Mouse (Mus musculus) lung, postnatal 0 days (tissue): ENCODE data around the gene Akap8. TPM values are rescaled to one million over a fixed set of nuclear protein-coding genes. Genes with fewer than 3 reads are reported as not detected.

Experiments used
- ATAC-seq: fragments of 200-750 bp; cut with Nextera tagmentation; 2 replicates; pipeline ENCODE4 v1.8.0; 2017; ENCODE audit warnings: moderate library complexity
- DNase-seq: peaks from one replicate; pipeline ENCODE4 v3.0.0-alpha.2; 2016; ENCODE audit warnings: low spot score
- H3K27ac ChIP-seq: fragments of 300-500 bp; sonication (generic); 2 replicates; pipeline ENCODE4 v1.5.1; 2014; ENCODE audit warnings: antibody characterized with exemption, mild to moderate bottlenecking, low read length, mixed read lengths
- H3K27me3 ChIP-seq: fragments of 300-500 bp; sonication (generic); replicated peaks from 2 replicates; pipeline ENCODE4 v1.6.1; 2014; ENCODE audit warnings: low read length, mixed read lengths; ENCODE audit not compliant: insufficient read depth
- H3K36me3 ChIP-seq: fragments of 300-500 bp; sonication (generic); 2 replicates; pipeline ENCODE4 v1.6.1; 2014; ENCODE audit warnings: low read length, mixed read lengths; ENCODE audit not compliant: insufficient read depth
- H3K4me1 ChIP-seq: fragments of 300-500 bp; sonication (generic); 2 replicates; pipeline ENCODE4 v1.6.1; 2014; ENCODE audit warnings: antibody characterized with exemption, low read depth, low read length, mixed read lengths; ENCODE audit not compliant: insufficient read depth
- H3K4me2 ChIP-seq: fragments of 300-500 bp; sonication (generic); replicated peaks from 2 replicates; pipeline ENCODE4 v1.6.1; 2014; ENCODE audit warnings: low read depth, mild to moderate bottlenecking, low read length, moderate library complexity, mixed read lengths
- H3K4me3 ChIP-seq: fragments of 300-500 bp; sonication (generic); 2 replicates; pipeline ENCODE4 v1.5.1; 2014; ENCODE audit warnings: low read depth, low read length
- H3K9ac ChIP-seq: fragments of 300-500 bp; sonication (generic); replicated peaks from 2 replicates; pipeline ENCODE4 v1.6.1; 2014; ENCODE audit warnings: low read depth, mild to moderate bottlenecking
- H3K9me3 ChIP-seq: fragments of 300-500 bp; sonication (generic); 2 replicates; pipeline ENCODE4 v1.6.1; 2016; ENCODE audit warnings: low read length, mixed read lengths
- CTCF ChIP-seq: IDR thresholded peaks from 2 replicates; pipeline ENCODE4 v1.5.1; 2016; ENCODE audit warnings: antibody characterized with exemption, mild to moderate bottlenecking
- EP300 ChIP-seq: IDR thresholded peaks from 2 replicates; pipeline ENCODE4 v1.6.1; 2016; ENCODE audit warnings: antibody characterized with exemption, mild to moderate bottlenecking, control low read depth
- WGBS: fragments of 180-500 bp; shearing (Covaris S2); extraction: QIAGEN DNeasy Blood & Tissue Kit; methylation state at CpG from one replicate; pipeline ENCODE4 v1.1.7; 2014; 5-methylcytosine and 5-hydroxymethylcytosine counted together
- polyA plus RNA-seq: library from polyadenylated mRNA; unstranded; fragments of >200 nt; fragmentation: Nextera tagmentation; extraction: Ambion mirVana; gene quantifications from 2 replicates; pipeline ENCODE4 v1.2.1, GENCODE M21; 2015

The Akap8 gene
- polyA plus RNA-seq, 1 experiment from 2014 or later: 30.2 TPM

DNA sequence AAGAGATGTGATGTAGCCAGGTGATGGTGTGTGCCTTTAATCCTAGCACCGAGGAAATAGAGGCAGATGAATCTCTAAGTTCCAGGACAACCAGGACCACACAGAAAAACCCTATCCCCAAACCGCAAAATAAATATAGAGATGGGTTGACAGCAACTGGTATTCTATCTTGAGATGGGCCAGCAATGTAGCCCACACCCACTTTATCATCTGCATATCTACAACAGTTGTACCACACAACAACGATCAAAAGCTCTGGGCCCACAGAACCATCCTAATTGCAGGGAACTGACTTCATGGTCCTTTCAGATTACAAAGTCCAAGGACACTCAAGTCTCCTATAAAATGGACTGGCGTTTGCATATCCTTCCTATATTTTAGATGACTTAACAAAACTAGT, 13.1 kb downstream of the Akap8 start:
- no peak overlapping the region for H3K9ac ChIP-seq
- H3K27me3 ChIP-seq: no peaks in the 10 kb centered on the region
- no peaks in the 10 kb centered on the region for H3K9me3 ChIP-seq
- H3K4me2 ChIP-seq: no peak overlapping the region
- DNase-seq: no peak
- TF ChIP-seq EP300 (no peak), CTCF (no peak)
- H3K36me3 ChIP-seq: peaks cover 59% of the 10 kb centered on the region
- ATAC-seq: no peak
- H3K27ac ChIP-seq: no peak overlapping the region
- no peak overlapping the region for H3K4me3 ChIP-seq
- 87% methylated on average over 4 of the region's 4 CpGs for WGBS
- H3K4me1 ChIP-seq: no peaks in the 10 kb centered on the region

DNA sequence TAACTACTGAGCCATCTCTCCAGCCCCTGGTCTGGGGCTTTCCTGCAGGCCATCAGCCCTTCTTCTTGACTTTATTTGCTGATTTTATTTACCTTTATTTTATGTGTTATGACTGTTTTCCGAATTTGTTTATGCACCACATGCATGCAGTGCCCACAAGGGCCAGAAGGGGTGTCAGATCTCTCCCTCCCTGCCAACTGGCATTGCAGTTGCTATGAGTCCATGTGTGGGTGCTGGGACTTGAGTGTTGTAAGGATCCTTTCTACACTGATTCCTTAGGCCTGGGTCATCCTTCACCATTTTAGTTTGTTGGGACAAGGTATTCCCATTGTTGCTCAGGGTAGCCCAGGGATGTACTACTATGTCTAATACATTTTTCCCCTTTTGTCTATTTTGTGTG, 22.9 kb downstream of the Akap8 start:
- no peaks in the 10 kb centered on the region for H3K4me1 ChIP-seq
- H3K27me3 ChIP-seq: no peaks in the 10 kb centered on the region
- no peak overlapping the region for H3K9ac ChIP-seq
- no peaks in the 10 kb centered on the region for H3K9me3 ChIP-seq
- no peak overlapping the region for H3K4me2 ChIP-seq
- ATAC-seq (no peak), DNase-seq (no peak)
- H3K27ac ChIP-seq: no peak overlapping the region
- no peak overlapping the region for H3K4me3 ChIP-seq
- TF ChIP-seq EP300 (no peak), CTCF (peak; percentile 17; the same call in 1 of the 2 replicates)
- H3K36me3 ChIP-seq: no peaks in the 10 kb centered on the region
- 82% methylated on average over 1 of the region's 1 CpGs for WGBS

DNA sequence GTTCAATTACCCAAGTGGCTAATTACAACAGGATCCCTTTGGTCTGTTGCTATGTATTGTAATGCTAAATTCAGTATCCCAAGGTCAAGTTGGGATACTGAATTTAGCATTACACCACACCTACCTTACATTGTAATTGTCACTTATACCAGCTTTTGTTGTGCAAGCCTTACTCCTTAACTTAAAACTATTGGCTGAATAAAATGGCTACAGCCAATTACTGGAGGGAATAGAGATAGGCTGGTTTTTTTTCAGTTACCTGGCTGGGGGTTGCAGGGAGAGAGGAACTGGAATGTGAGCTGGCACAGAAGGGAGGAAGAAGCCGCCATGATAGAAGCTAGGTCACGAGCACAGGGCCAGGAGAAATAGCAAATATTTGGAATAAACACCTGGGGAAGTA, 25.1 kb downstream of the Akap8 start:
- WGBS: 56% methylated on average over 2 of the region's 2 CpGs
- Histone ChIP-seq H3K4me1 (no peaks in the 10 kb centered on the region), H3K36me3 (no peaks in the 10 kb centered on the region), H3K27ac (no peak overlapping the region), H3K4me3 (no peak overlapping the region), H3K4me2 (no peak overlapping the region), H3K9me3 (no peaks in the 10 kb centered on the region), H3K9ac (no peak overlapping the region), H3K27me3 (no peaks in the 10 kb centered on the region)
- DNase-seq: no peak
- ATAC-seq: no peak
- TF ChIP-seq CTCF: no peak

DNA sequence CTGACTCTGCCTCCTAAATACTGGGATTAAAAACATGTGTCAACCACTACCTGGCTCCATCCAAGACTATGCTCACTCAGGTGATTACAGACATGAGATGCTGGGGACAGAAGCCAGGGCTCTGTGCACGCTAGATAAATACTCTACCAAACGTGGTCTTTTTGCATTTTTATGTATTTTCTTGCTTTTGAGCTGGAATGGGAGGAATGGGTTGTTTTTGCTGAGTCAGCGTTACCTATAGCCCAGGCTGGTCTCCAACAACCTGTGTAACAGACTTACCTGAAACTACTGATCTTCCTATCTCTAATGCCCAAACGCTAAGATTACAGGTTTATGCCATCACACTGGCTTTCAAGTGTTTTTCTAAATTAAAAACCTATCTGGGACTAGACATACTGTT, 25.9 kb downstream of the Akap8 start:
- no peaks in the 10 kb centered on the region for H3K27me3 ChIP-seq
- no peak overlapping the region for H3K27ac ChIP-seq
- no peak overlapping the region for H3K4me2 ChIP-seq
- no peak for DNase-seq
- no peak overlapping the region for H3K4me3 ChIP-seq
- H3K9ac ChIP-seq: no peak overlapping the region
- no peaks in the 10 kb centered on the region for H3K4me1 ChIP-seq
- WGBS: 73% methylated on average over 4 of the region's 4 CpGs
- no peak for TF ChIP-seq EP300
- TF ChIP-seq CTCF: no peak
- H3K36me3 ChIP-seq: no peaks in the 10 kb centered on the region
- no peaks in the 10 kb centered on the region for H3K9me3 ChIP-seq
- ATAC-seq: no peak

DNA sequence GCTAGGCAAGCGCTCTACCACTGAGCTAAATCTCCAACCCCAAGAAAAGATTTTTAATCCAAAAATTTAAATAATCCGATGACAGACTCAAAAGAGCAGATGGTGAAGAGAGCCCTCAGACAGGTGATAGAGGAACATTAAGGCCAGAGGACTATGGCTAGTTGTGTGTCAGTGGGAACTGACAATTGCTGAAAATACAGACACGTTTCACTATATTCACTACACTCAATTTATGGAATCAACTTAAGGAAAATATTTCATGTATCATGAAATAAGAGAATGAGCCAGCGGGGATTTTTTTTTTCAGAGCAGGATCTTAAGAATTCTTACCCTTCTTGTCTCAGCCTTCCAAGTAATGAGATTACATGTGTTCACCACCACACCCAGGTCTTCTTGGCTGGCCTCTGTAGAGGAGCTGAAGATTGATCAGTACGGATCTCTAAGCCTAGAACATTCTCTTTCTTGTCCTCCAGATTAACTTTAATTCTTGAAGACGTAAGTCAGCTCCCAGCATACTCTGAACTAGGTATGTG, 35.8 kb downstream of the Akap8 start:
- Histone ChIP-seq H3K9me3 (no peaks in the 10 kb centered on the region), H3K4me2 (peak overlapping the region; percentile 79), H3K4me3 (peak overlapping the region; percentile 96), H3K36me3 (no peaks in the 10 kb centered on the region), H3K27me3 (no peaks in the 10 kb centered on the region), H3K9ac (peak overlapping the region; percentile 94), H3K27ac (peak overlapping the region; percentile 99), H3K4me1 (peaks cover 4% of the 10 kb centered on the region; the same call in 1 of the 2 replicates)
- 33% methylated on average over 6 of the region's 6 CpGs for WGBS
- no peak for TF ChIP-seq EP300
- no peak for TF ChIP-seq CTCF
- ATAC-seq (no peak), DNase-seq (no peak)

DNA sequence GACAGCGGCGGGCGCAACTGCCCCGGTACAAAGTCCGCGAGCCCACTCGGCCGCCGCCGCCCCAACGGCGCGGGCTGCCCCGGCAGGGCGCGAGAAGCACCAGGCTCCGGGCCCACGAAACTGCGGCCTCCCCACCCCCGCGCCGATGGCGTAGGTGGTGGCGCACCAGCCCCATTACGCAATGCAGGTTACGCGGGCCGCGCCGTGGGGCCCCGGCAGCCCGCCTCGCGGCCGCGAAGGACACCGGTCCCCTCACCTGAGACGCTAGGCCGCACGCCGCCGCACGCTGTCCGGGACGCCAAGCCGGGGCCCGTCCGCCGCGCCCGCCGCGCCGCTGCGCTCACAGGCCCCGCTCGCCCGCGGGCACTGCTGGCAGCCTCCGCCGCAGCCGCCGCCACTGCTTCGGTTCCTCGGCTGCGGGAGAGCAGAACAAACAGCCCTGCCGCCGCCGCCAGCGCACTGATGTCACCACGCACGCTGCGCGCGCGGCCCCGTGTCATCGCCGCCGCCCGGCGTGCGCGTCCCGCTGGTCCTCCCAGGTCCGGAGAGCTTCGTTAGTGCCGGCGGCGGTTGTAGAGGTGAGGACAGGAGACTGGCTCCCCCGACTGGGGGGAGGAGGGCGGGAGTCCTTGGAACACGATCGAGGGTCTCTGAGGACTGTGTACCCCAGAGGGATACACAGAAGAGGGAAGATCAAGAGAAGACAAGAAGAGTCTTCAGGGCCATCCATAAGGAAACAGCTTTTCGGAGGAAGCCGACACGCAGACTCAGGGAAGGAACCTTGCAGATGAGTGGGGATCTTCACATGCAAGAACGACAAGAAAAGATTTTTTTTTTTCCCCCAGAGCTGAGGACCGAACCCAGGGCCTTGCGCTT, 36.5 kb downstream of the Akap8 start, which contains the start of gene Brd4:
Gene Brd4 (minus strand): TSS at position 461 of the 876 bp plus-strand sequence.
- Histone ChIP-seq H3K27ac (peak within 1 kb of the TSS; percentile 99), H3K4me2 (peak within 1 kb of the TSS; percentile 79), H3K27me3 (no peaks in the 10 kb centered on the region), H3K9ac (peak within 1 kb of the TSS; percentile 94), H3K4me1 (peaks cover 4% of the 10 kb centered on the region; the same call in 1 of the 2 replicates), H3K9me3 (no peaks in the 10 kb centered on the region), H3K4me3 (peak within 1 kb of the TSS; percentile 96), H3K36me3 (no peaks in the 10 kb centered on the region)
- WGBS: under 1% methylated on average over 89 of the region's 100 CpGs
- ATAC-seq: peak; percentile 94
- TF ChIP-seq EP300: no peak
- peak; percentile 24 for TF ChIP-seq CTCF
- DNase-seq: peak; percentile 95
